Mouse (Mus musculus): ENCODE measurements around the gene Gpr183.

GRCm38 (mm10) chr14:121999455-121999854 lies 34.5 kb upstream of the Gpr183 start:
- TF ChIP-seq MAX (IDR thresholded peaks at IDR 0.05) (no peak), CTCF (IDR thresholded peaks at IDR 0.05; ENCODE audit: control insufficient read depth, insufficient read depth, insufficient read length) (no peak)

All from C2C12 (cell line).